Mouse (Mus musculus): ENCODE data around the gene Usp2.
"Not testable (repeated sequence)": the region's sequence is repeated elsewhere in the genome, so short reads cannot be mapped to it uniquely, and the experiment has no call there.

The Usp2 gene

GRCm38 (mm10) chr9:44096536-44096935 is 29.7 kb downstream of the Usp2 start:
- DNase-seq = no peak

GRCm38 (mm10) chr9:44101490-44101889 is 34.7 kb downstream of the Usp2 start, which contains the start of gene Mfrp:
TSS of gene Mfrp (plus strand) at chr9:44101729.
- no peak for DNase-seq

- no peak for DNase-seq
These were observed 38.1 kb downstream of the Usp2 start for GRCm38 (mm10) chr9:44104881-44105280.

- DNase-seq = no peak
These were observed 39.0 kb downstream of the Usp2 start for GRCm38 (mm10) chr9:44105781-44106180.

- peak; percentile 46 to 66 for DNase-seq
These were observed 39.4 kb downstream of the Usp2 start for GRCm38 (mm10) chr9:44106182-44106581.

- peak; percentile 73 to 80 for DNase-seq
These were observed 39.8 kb downstream of the Usp2 start for GRCm38 (mm10) chr9:44106596-44106995.

GRCm38 (mm10) chr9:44107110-44107509 is 40.3 kb downstream of the Usp2 start, which contains the start of gene C1qtnf5:
TSS of gene C1qtnf5 (plus strand) at chr9:44107245.
- peak; percentile 78 to 85 for DNase-seq

- DNase-seq = peak; percentile 81 to 86
These were observed 40.8 kb downstream of the Usp2 start for GRCm38 (mm10) chr9:44107557-44108179.

- peak; percentile 44 to 50 for DNase-seq
These were observed 41.6 kb downstream of the Usp2 start for GRCm38 (mm10) chr9:44108269-44109055.

GRCm38 (mm10) chr9:44109360-44110095 is 42.7 kb downstream of the Usp2 start:
- peak; percentile 89 to 93 for DNase-seq

- not testable (repeated sequence) for DNase-seq
These were observed 45.1 kb downstream of the Usp2 start for GRCm38 (mm10) chr9:44111909-44112308.

GRCm38 (mm10) chr9:44113105-44113789 is 46.4 kb downstream of the Usp2 start, which contains the start of the genes Gm49380 and Rnf26:
TSS of gene Gm49380 (minus strand) at chr9:44113500.
TSS of gene Rnf26 (minus strand) at chr9:44113517.
- peak; percentile 99 for DNase-seq

- DNase-seq = no peak
These were observed 47.6 kb downstream of the Usp2 start for GRCm38 (mm10) chr9:44114453-44114852.

GRCm38 (mm10) chr9:44115599-44115998 is 48.8 kb downstream of the Usp2 start:
- no peak for DNase-seq

- no peak for DNase-seq
These were observed 49.4 kb downstream of the Usp2 start for GRCm38 (mm10) chr9:44116182-44116581.

GRCm38 (mm10) chr9:44119011-44119410 is 52.2 kb downstream of the Usp2 start:
- DNase-seq = peak; percentile 64 to 65

GRCm38 (mm10) chr9:44119948-44120465 is 53.2 kb downstream of the Usp2 start:
- DNase-seq = no peak

GRCm38 (mm10) chr9:44124317-44124716 is 57.5 kb downstream of the Usp2 start:
- peak; percentile 16 to 53 for DNase-seq

- no peak for DNase-seq
These were observed 58.2 kb downstream of the Usp2 start for GRCm38 (mm10) chr9:44125026-44125425.

- DNase-seq = peak; percentile 93 to 95
These were observed 59.0 kb downstream of the Usp2 start for GRCm38 (mm10) chr9:44125546-44126428.

- DNase-seq = no peak
These were observed 59.9 kb downstream of the Usp2 start for GRCm38 (mm10) chr9:44126746-44127145.
